Mouse (Mus musculus) MEL (cell line): ENCODE measurements around the gene Fam221b. TPM values are rescaled to one million over a fixed set of nuclear protein-coding genes. Genes with fewer than 3 reads are reported as not detected.

Source experiments
- DNase-seq: peaks from one replicate; pipeline ENCODE4 v3.0.0; 2011; ENCODE audit warnings: low read depth, low spot score
- H3K27ac ChIP-seq: 2 replicates; pipeline ENCODE4 v1.5.1; 2012; ENCODE audit warnings: low read depth, mild to moderate bottlenecking, control low read depth, low read length, moderate library complexity; ENCODE audit not compliant: control insufficient read depth
- H3K27me3 ChIP-seq, 2 experiments: fragments of 150-350 bp in 1 of 2; sonication (generic) in 1 of 2; 2 replicates each; pipeline ENCODE4 v1.6.1; 2012; ENCODE audit warnings: low read length in 2 of 2, mild to moderate bottlenecking in 2 of 2, improper control_type of control experiment in 1 of 2, moderate library complexity in 1 of 2; ENCODE audit not compliant: insufficient read depth in 2 of 2, control insufficient read depth in 1 of 2
- H3K36me3 ChIP-seq, 2 experiments: 2 replicates each; pipeline ENCODE4 v1.6.1; 2012 to 2014; ENCODE audit warnings: low read length in 2 of 2, improper control_type of control experiment in 1 of 2, inconsistent platforms in 1 of 2, mild to moderate bottlenecking in 1 of 2; ENCODE audit not compliant: insufficient read depth in 2 of 2, control insufficient read depth in 1 of 2
- H3K4me1 ChIP-seq, 2 experiments: fragments of 150-350 bp in 1 of 2; sonication (generic) in 1 of 2; 2 replicates each; pipeline ENCODE4 v1.6.1; 2012; ENCODE audit warnings: low read length in 2 of 2, improper control_type of control experiment in 1 of 2, mild to moderate bottlenecking in 1 of 2; ENCODE audit not compliant: insufficient read depth in 2 of 2, control insufficient read depth in 1 of 2
- H3K4me3 ChIP-seq, 2 experiments: fragments of 150-350 bp in 1 of 2; sonication (generic) in 1 of 2; 2 replicates each; pipeline ENCODE4 v1.5.1; 2012; ENCODE audit warnings: low read depth in 2 of 2, low read length in 2 of 2, mild to moderate bottlenecking in 2 of 2, moderate library complexity in 2 of 2, control low read depth in 1 of 2, improper control_type of control experiment in 1 of 2; ENCODE audit not compliant: control insufficient read depth in 1 of 2, insufficient read depth in 1 of 2
- H3K79me2 ChIP-seq: 2 replicates; pipeline ENCODE4 v1.6.1; 2012; ENCODE audit warnings: mild to moderate bottlenecking, low read length, moderate library complexity; ENCODE audit not compliant: control insufficient read depth, poor library complexity, insufficient read depth
- H3K9ac ChIP-seq: 2 replicates; pipeline ENCODE4 v1.6.1; 2012; ENCODE audit warnings: low read depth, mild to moderate bottlenecking, control low read depth, low read length, moderate library complexity; ENCODE audit not compliant: control insufficient read depth, poor library complexity, severe bottlenecking
- H3K9me3 ChIP-seq: fragments of 150-350 bp; sonication (generic); replicated peaks from 2 replicates; pipeline ENCODE4 v1.6.1; 2012; ENCODE audit warnings: mild to moderate bottlenecking, low read length, improper control_type of control experiment, moderate library complexity; ENCODE audit not compliant: insufficient read depth
- BHLHE40 ChIP-seq: IDR thresholded peaks from 2 replicates; pipeline ENCODE4 v1.6.1; 2012; ENCODE audit warnings: low read depth, mild to moderate bottlenecking, inconsistent platforms, low read length, improper control_type of control experiment, borderline replicate concordance
- CHD1 ChIP-seq: IDR thresholded peaks from 2 replicates; pipeline ENCODE4 v1.6.1; 2012; ENCODE audit warnings: low read depth, mild to moderate bottlenecking, inconsistent platforms, low read length, improper control_type of control experiment
- CHD2 ChIP-seq: IDR thresholded peaks from 2 replicates; pipeline ENCODE4 v1.6.1; 2011; ENCODE audit warnings: low read length, improper control_type of control experiment
- CTCF ChIP-seq, 3 experiments: IDR thresholded peaks in 2 of 3; conservative IDR thresholded peaks in 1 of 3; 2 replicates each; pipeline ENCODE4 v1.5.1; 2011 to 2012; ENCODE audit warnings: low read length in 3 of 3, low read depth in 2 of 3, mild to moderate bottlenecking in 2 of 3, improper control_type of control experiment in 1 of 3, inconsistent platforms in 1 of 3, mixed read lengths in 1 of 3, moderate library complexity in 1 of 3; ENCODE audit not compliant: control insufficient read depth in 1 of 3, insufficient read depth in 1 of 3, poor library complexity in 1 of 3, severe bottlenecking in 1 of 3
- ELF1 ChIP-seq: IDR thresholded peaks from 2 replicates; pipeline ENCODE4 v1.6.1; 2014; ENCODE audit warnings: low read depth, mild to moderate bottlenecking, inconsistent platforms, low read length, improper control_type of control experiment, moderate library complexity
- EP300 ChIP-seq, 2 experiments: IDR thresholded peaks; 2 replicates each; pipeline ENCODE4 v1.6.1; 2011; ENCODE audit warnings: improper control_type of control experiment in 2 of 2, low read length in 2 of 2, low read depth in 1 of 2, mild to moderate bottlenecking in 1 of 2
- ETS1 ChIP-seq: IDR thresholded peaks from 2 replicates; pipeline ENCODE4 v1.6.1; 2012; ENCODE audit warnings: low read depth, mild to moderate bottlenecking, inconsistent platforms, low read length, improper control_type of control experiment, moderate library complexity
- GATA1 ChIP-seq: IDR thresholded peaks from 2 replicates; pipeline ENCODE4 v1.6.1; 2011; ENCODE audit warnings: low read depth, low read length, improper control_type of control experiment
- HCFC1 ChIP-seq: IDR thresholded peaks from 2 replicates; pipeline ENCODE4 v1.6.1; 2012; ENCODE audit warnings: low read depth, mild to moderate bottlenecking, inconsistent platforms, low read length, improper control_type of control experiment, moderate library complexity
- JUND ChIP-seq: IDR thresholded peaks from 2 replicates; pipeline ENCODE4 v1.6.1; 2011; ENCODE audit warnings: low read depth, mild to moderate bottlenecking, improper control_type of control experiment, low read length
- MAFK ChIP-seq: IDR thresholded peaks from 2 replicates; pipeline ENCODE4 v1.6.1; 2011; ENCODE audit warnings: low read depth, mild to moderate bottlenecking, low read length, improper control_type of control experiment, borderline replicate concordance
- MAX ChIP-seq: IDR thresholded peaks from 2 replicates; pipeline ENCODE4 v1.6.1; 2011; ENCODE audit warnings: low read length, improper control_type of control experiment
- MEF2A ChIP-seq: IDR thresholded peaks from 2 replicates; pipeline ENCODE4 v1.6.1; 2014; ENCODE audit warnings: low read depth, mild to moderate bottlenecking, inconsistent platforms, low read length, improper control_type of control experiment; ENCODE audit not compliant: poor library complexity, insufficient replicate concordance, severe bottlenecking; ENCODE audit errors: extremely low read depth
- MXI1 ChIP-seq: IDR thresholded peaks from 2 replicates; pipeline ENCODE4 v1.6.1; 2011; ENCODE audit warnings: mild to moderate bottlenecking, low read depth, low read length, improper control_type of control experiment
- MYB ChIP-seq: IDR thresholded peaks from 2 replicates; pipeline ENCODE4 v1.6.1; 2011; ENCODE audit warnings: mild to moderate bottlenecking, low read depth, low read length, improper control_type of control experiment
- MYC ChIP-seq: IDR thresholded peaks from 2 replicates; pipeline ENCODE4 v1.6.1; 2011; ENCODE audit warnings: low read depth, mild to moderate bottlenecking, low read length, improper control_type of control experiment, moderate library complexity
- POLR2A ChIP-seq, 2 experiments: IDR thresholded peaks; 2 replicates each; pipeline ENCODE4 v1.6.1; 2011 to 2012; ENCODE audit warnings: low read length in 2 of 2, mild to moderate bottlenecking in 2 of 2, control low read depth in 1 of 2, improper control_type of control experiment in 1 of 2, low read depth in 1 of 2, moderate library complexity in 1 of 2; ENCODE audit not compliant: control insufficient read depth in 1 of 2, insufficient read depth in 1 of 2, poor library complexity in 1 of 2
- POLR2AphosphoS2 ChIP-seq: IDR thresholded peaks from 2 replicates; pipeline ENCODE4 v1.6.1; 2011; ENCODE audit warnings: low read length, improper control_type of control experiment
- POLR2AphosphoS5 ChIP-seq: IDR thresholded peaks from 2 replicates; pipeline ENCODE4 v1.6.1; 2012; ENCODE audit warnings: low read depth, borderline replicate concordance, mild to moderate bottlenecking, inconsistent platforms, low read length, moderate library complexity, mixed read lengths
- SIN3A ChIP-seq: IDR thresholded peaks from 2 replicates; pipeline ENCODE4 v1.6.1; 2012; ENCODE audit warnings: low read length, improper control_type of control experiment, inconsistent platforms
- SMC3 ChIP-seq: IDR thresholded peaks from 2 replicates; pipeline ENCODE4 v1.6.1; 2011; ENCODE audit warnings: low read depth, low read length, improper control_type of control experiment
- TAL1 ChIP-seq: IDR thresholded peaks from 2 replicates; pipeline ENCODE4 v1.6.1; 2012; ENCODE audit warnings: mild to moderate bottlenecking, inconsistent platforms, low read length, moderate library complexity, mixed read lengths
- TCF12 ChIP-seq: IDR thresholded peaks from 2 replicates; pipeline ENCODE4 v1.6.1; 2014; ENCODE audit warnings: low read depth, mild to moderate bottlenecking, inconsistent platforms, low read length, improper control_type of control experiment, moderate library complexity
- USF1 ChIP-seq: IDR thresholded peaks from 2 replicates; pipeline ENCODE4 v1.6.1; 2014; ENCODE audit warnings: low read depth, mild to moderate bottlenecking, inconsistent platforms, low read length, improper control_type of control experiment, moderate library complexity
- ZKSCAN1 ChIP-seq: IDR thresholded peaks from 2 replicates; pipeline ENCODE4 v1.6.1; 2012; ENCODE audit warnings: low read depth, mild to moderate bottlenecking, inconsistent platforms, low read length, improper control_type of control experiment, moderate library complexity
- ZMIZ1 ChIP-seq: IDR thresholded peaks from 2 replicates; pipeline ENCODE4 v1.6.1; 2012; ENCODE audit warnings: low read depth, mild to moderate bottlenecking, inconsistent platforms, low read length, improper control_type of control experiment, moderate library complexity
- ZNF384 ChIP-seq: IDR thresholded peaks from 2 replicates; pipeline ENCODE4 v1.6.1; 2012; ENCODE audit warnings: low read depth, mild to moderate bottlenecking, inconsistent platforms, low read length, improper control_type of control experiment
- polyA plus RNA-seq, 2 experiments: library from polyadenylated mRNA; stranded (reverse) in 1 of 2; unstranded in 1 of 2; fragments of >175 nt in 1 of 2; fragments of >200 nt in 1 of 2; gene quantifications; 2 replicates each; pipeline versions ENCODE4 v1.2.1 to v1.2.4; 2012; ENCODE audit warnings: low replicate concordance in 2 of 2, low read depth in 1 of 2; ENCODE audit not compliant: insufficient read length in 2 of 2, insufficient read depth in 1 of 2, missing spikeins in 1 of 2
- total RNA-seq: library from RNA; depleted of rRNA; stranded (reverse); fragments of 300-350 nt; gene quantifications from 2 replicates; pipeline ENCODE4 v1.2.3, GENCODE M21; 2012

The Fam221b gene
- total and polyA plus RNA-seq, 3 experiments = 0.10 to 8.8 TPM; not detected in 1

GRCm38 (mm10) chr4:43675608-43676007 is 6.7 kb upstream of the Fam221b start:
- no peak for TF ChIP-seq TAL1
- TF ChIP-seq JUND = no peak
- no peak for TF ChIP-seq MAX
- TF ChIP-seq CHD1 = no peak
- no peak for TF ChIP-seq EP300 (IDR thresholded peaks at IDR 0.05; ENCODE audit: low read depth in 1 of 2, low read length in 2 of 2)
- TF ChIP-seq CTCF (IDR thresholded peaks at IDR 0.05 in 2 of 3, conservative IDR thresholded peaks at IDR 0.05 in 1 of 3; ENCODE audit: control insufficient read depth in 1 of 3, insufficient read depth in 1 of 3, low read depth in 2 of 3, low read length in 3 of 3, poor library complexity in 1 of 3, severe bottlenecking in 1 of 3) = no peak
- TF ChIP-seq CHD2 = no peak
- no peak for TF ChIP-seq MAFK
- no peak for TF ChIP-seq SIN3A
- no peak for TF ChIP-seq TCF12
- no peak for TF ChIP-seq POLR2AphosphoS5
- TF ChIP-seq ZNF384 = no peak
- no peak for TF ChIP-seq BHLHE40
- no peak for TF ChIP-seq POLR2AphosphoS2
- TF ChIP-seq, all 39 proteins: peak for 0
- Histone ChIP-seq H3K36me3 (no peaks in the 10 kb centered on the region), H3K4me3 (no peak overlapping the region), H3K27ac (no peak overlapping the region), H3K4me1 (no peaks in the 10 kb centered on the region), H3K27me3 (no peaks in the 10 kb centered on the region), H3K9me3 (no peaks in the 10 kb centered on the region), H3K79me2 (no peaks in the 10 kb centered on the region), H3K9ac (no peak overlapping the region)
- DNase-seq = no peak

- no peak for TF ChIP-seq TAL1
- no peak for TF ChIP-seq USF1
- TF ChIP-seq HCFC1 = no peak
- TF ChIP-seq ETS1 = no peak
- TF ChIP-seq MXI1 = no peak
- no peak for TF ChIP-seq SMC3
- TF ChIP-seq GATA1 = no peak
- TF ChIP-seq MYC = no peak
- TF ChIP-seq MYB = no peak
- no peak for TF ChIP-seq ZKSCAN1
- no peak for TF ChIP-seq POLR2AphosphoS5
- TF ChIP-seq CHD1 = no peak
- no peak for TF ChIP-seq POLR2A (IDR thresholded peaks at IDR 0.05; ENCODE audit: control insufficient read depth in 1 of 2, insufficient read depth in 1 of 2, low read depth in 1 of 2, low read length in 2 of 2, poor library complexity in 1 of 2)
- TF ChIP-seq ELF1 = no peak
- no peak for TF ChIP-seq MEF2A
- no peak for TF ChIP-seq CTCF (IDR thresholded peaks at IDR 0.05 in 2 of 3, conservative IDR thresholded peaks at IDR 0.05 in 1 of 3; ENCODE audit: control insufficient read depth in 1 of 3, insufficient read depth in 1 of 3, low read depth in 2 of 3, low read length in 3 of 3, poor library complexity in 1 of 3, severe bottlenecking in 1 of 3)
- TF ChIP-seq SIN3A = no peak
- TF ChIP-seq ZMIZ1 = no peak
- H3K79me2 ChIP-seq = no peaks in the 10 kb centered on the region
- no peak overlapping the region for H3K4me3 ChIP-seq
- DNase-seq = no peak
- H3K9me3 ChIP-seq = no peaks in the 10 kb centered on the region
- no peaks in the 10 kb centered on the region for H3K36me3 ChIP-seq
- no peaks in the 10 kb centered on the region for H3K27me3 ChIP-seq
- no peak overlapping the region for H3K27ac ChIP-seq
- H3K4me1 ChIP-seq = peaks cover 0 to 2% of the 10 kb centered on the region in 2 experiments; a peak in 1 of 4 replicates
- H3K9ac ChIP-seq = no peak overlapping the region
Observed at GRCm38 (mm10) chr4:43674974-43675373, 6.0 kb upstream of the Fam221b start.
